Mouse (Mus musculus): ENCODE results near the gene Lrpprc.
A peak's percentile ranks its signal among the peaks of the same experiment; 100 is the strongest.
"Not testable (repeated sequence)": the region's sequence is repeated elsewhere in the genome, so short reads cannot be mapped to it uniquely, and the experiment has no call there.

The Lrpprc gene

GRCm38 (mm10) chr17:84790447-84791098 is at the start of gene Lrpprc:
Gene Lrpprc, minus strand, starts transcription at chr17:84790789.
- DNase-seq (ENCODE audit: extremely low spot score): peak; percentile 97

DNA sequence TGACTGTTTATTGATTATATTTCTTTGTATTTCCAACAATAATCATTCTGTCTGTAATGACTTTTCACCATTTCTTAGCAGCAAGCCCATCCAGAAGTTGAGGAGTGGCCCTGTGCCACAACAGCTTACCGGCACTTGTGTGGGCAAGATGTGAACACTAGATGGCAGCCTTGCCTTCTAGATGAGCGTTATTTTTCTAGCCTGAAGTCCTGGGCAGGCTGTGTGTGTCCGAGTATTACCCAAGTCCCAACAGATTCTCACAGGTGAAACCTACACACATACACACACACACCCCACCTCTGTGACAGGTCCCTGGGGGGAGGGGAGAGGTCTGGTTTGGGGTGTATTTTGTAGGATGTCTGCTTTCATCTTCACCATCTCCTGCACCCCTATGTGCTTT is 47.2 kb upstream of the Lrpprc start:
- DNase-seq (ENCODE audit: extremely low spot score): peak; percentile 63

- no peak for DNase-seq (ENCODE audit: extremely low spot score)
Measured at GRCm38 (mm10) chr17:84835249-84835648, 44.7 kb upstream of the Lrpprc start.

DNA sequence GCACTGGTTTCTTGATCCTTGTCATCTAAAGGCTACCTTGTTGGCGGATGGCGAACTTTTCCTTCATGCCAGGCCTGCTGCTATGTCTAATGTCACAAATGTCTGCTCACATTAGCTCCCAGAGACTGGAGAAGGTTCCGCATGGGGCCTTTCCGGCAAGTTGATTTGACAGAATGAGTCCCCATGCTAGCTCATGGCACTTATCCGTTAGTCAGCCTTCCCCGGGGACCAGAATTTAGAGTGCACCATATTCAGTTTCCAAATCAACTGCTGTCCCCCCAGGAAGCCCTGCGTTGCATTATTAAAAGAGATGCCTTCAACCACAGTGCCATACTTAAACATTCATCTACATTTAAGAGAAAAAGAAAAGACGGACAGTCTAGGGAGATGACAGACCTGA is 41.8 kb upstream of the Lrpprc start:
- DNase-seq (ENCODE audit: extremely low spot score): no peak

GRCm38 (mm10) chr17:84828301-84828700 is 37.7 kb upstream of the Lrpprc start:
- DNase-seq (ENCODE audit: extremely low spot score): no peak

DNA sequence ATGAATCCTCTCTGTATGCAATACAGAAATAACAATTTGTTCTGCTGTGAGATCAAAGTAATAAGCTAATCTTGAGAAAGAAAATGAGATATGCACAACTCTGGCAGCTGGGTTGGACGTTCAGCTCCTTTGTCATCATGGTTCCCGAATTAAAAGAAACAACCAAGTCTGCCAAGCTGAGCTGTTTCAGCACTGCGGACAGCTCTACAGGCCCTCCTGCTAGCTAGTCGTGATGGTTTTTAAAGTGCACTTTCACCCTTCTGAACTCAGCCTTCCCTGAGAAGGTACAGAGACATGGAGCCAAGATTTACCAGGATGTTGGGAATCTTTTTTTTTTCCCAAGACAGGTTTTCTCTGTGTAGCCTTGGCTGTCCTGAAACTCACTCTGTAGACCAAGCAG is 30.0 kb upstream of the Lrpprc start:
- DNase-seq (ENCODE audit: extremely low spot score): peak; percentile 15

- no peak for DNase-seq (ENCODE audit: extremely low spot score)
Measured at GRCm38 (mm10) chr17:84818390-84818789, 27.8 kb upstream of the Lrpprc start.

DNA sequence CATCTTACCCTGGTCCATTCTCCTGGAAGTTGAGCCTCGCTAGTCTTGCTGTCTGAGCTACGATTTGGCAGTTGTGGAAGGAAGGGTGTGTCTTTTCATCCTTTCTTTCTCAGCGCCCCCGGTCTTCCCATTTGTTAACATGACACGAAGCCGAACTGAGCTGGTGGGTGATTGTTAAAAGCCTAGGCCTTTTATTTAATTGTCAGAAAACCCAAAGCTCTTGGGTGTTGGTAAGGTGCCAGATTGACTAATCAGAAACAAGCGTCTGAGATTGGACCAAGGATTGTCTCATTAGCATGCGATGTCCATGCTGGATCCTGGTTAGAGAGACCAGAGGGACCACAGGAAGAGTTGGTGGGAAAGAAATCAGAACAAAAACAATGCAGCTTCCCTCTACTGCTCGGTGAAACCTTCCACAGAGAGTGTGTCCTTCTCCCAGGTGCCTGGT is 25.4 kb upstream of the Lrpprc start:
- DNase-seq (ENCODE audit: extremely low spot score): no peak

DNA sequence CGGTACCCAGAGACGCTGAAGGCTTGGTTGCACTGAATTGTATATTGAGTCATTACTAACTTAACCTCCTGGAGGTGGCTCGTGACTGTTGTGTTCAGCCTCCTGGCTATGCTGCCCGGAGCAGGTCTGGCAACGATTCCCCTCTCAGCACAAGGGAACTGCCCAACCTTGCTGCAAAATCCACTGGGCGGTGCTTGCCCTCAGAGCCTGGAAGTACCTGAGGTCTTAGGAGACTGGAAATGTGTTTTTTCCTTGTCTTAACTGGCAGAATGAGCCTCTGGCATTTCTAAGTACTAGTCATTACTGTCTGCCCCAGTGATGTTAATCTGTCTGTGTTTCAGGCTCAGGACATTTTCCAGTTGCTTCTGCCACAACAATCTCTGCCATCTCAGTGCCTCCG is 24.3 kb upstream of the Lrpprc start:
- no peak for DNase-seq (ENCODE audit: extremely low spot score)

DNA sequence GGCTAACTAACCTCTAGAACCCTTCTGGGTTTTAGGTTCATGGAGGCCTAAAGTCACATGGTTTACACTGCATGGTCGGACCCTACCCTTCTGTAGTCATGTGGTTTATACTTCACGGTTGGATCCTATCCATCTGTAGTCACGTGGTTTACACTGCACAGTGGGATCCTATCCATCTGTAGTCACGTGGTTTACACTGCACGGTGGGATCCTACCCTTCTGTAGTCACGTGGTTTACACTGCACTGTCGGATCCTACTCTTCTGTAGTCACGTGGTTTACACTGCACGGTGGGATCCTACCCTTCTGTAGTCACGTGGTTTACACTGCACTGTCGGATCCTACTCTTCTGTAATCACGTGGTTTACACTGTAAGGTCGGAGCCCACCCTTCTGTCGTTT is 23.6 kb upstream of the Lrpprc start:
- DNase-seq (ENCODE audit: extremely low spot score): not testable (repeated sequence)

GRCm38 (mm10) chr17:84792006-84792405 is 1.4 kb upstream of the Lrpprc start:
- DNase-seq (ENCODE audit: extremely low spot score): no peak

DNA sequence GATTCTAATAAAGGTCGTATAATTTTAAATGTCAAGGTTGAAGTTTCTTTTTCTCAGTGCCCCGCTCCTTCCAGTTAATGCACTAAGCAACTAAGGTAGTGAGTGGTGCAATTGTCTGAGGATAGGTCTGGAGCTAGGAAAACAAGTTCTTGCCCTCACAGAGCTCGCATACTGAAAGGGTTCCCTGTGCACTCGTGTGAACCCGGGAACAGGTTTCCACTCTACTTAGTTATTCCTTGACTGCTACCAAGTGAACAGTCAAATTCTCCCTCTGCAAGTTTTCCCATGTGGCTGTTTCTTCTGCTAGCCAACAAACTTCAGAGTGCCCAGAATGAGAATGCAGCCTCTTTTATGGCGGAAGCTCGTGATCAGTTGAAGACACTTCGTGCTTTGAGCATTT is 567 bp upstream of the Lrpprc start:
- DNase-seq (ENCODE audit: extremely low spot score): no peak

- DNase-seq (ENCODE audit: extremely low spot score): no peak
Measured at GRCm38 (mm10) chr17:84790043-84790442, 546 bp downstream of the Lrpprc start.

DNA sequence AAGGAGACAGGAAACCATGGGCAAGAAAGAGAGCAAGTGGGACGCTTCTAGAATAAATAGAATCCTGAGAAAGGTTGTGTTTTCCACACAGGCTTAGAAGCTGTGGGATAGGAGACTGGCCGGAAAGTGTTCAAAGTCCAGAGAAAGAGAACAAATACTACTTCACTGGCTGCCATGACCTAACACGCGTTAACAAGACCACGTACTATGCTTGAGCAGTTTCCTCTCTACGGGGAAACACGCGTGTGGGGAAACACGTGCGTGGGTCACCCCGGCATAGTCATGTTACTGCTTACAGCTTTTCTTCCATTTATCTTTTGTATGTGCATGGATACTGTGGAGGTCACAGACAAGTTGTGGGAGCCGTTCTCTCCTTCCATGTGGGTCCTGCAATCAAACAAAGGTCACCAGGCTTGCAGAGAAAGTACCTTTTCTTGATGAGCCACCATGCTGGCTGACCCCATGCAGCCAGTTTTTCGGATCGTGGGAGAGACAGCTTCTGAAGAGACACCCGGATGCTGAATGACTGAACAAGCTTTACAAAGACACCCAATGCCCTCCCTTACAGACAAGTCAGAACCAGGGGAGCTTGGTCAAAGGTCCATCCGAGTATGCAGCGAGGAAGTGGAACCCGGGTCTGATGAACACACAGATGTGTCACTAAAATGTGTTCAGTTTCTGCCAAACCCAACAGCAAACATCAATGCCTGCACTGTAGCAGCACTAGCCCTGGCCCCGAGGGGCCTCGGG is 2.0 kb downstream of the Lrpprc start:
- no peak for DNase-seq (ENCODE audit: extremely low spot score)

- DNase-seq (ENCODE audit: extremely low spot score): no peak
Measured at GRCm38 (mm10) chr17:84787477-84787876, 3.1 kb downstream of the Lrpprc start.

DNA sequence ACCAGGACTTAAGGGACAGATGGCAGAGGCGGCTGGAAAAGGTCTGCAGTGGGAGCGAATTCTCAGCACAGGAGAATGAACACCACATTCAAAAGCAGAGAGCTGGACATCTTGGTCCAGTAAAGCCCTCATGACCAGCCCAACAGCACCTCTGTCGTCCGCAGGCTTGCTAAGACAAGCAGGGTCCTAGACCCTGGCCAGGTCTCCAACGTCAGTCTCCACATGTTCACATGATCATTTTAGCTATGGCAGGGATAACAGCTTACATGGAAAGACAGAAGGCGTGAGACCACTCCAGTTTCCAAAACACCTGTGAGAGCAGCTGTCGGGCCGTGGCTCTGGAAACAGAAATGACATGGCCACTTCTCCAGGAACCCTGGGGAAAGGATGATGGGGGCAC is 3.7 kb downstream of the Lrpprc start:
- no peak for DNase-seq (ENCODE audit: extremely low spot score)

- DNase-seq (ENCODE audit: extremely low spot score): no peak
Measured at GRCm38 (mm10) chr17:84785176-84785575, 5.4 kb downstream of the Lrpprc start.

DNA sequence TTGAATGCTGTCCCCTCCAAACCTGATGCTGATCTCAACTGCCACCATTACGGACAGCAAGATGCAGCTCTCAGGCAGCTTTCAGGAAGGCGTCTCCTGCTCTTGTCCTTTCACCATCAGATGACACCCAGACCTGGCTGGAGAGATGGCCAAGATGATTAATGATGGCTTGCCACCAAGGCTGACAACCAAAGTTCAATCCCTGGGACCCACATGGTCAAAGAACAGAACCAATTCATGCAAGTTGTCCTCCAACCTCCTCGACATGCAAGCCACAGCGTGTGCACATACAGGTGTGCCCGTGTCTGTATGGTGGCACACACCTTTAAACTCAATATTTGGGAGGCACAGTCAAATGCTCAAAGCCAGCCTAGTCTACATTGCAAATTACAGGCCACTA is 7.1 kb downstream of the Lrpprc start:
- no peak for DNase-seq (ENCODE audit: extremely low spot score)

- no peak for DNase-seq (ENCODE audit: extremely low spot score)
Measured at GRCm38 (mm10) chr17:84780321-84780720, 10.3 kb downstream of the Lrpprc start.

DNA sequence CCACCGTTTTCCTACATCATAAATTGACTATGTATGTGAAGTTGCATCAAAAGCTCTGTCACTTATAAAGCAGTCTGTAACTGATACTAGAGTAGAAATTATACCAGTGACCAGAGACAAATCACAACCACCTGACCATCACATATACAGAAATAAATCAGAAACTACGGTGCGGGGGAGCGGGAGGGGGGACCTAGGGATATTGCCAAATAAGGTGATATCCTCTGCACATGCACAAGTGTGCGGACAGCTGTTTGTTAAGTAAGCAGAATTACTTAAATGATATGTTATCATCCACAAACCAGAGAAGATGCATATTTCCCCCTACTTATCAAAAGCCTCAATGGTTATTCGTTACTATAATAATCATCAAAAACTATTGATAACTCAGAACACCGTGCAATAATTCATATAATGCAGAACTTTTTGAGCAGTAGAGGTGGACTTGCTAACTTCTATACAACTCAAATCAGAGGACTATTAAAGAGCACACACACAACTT is 12.1 kb downstream of the Lrpprc start:
- no peak for DNase-seq (ENCODE audit: extremely low spot score)

DNA sequence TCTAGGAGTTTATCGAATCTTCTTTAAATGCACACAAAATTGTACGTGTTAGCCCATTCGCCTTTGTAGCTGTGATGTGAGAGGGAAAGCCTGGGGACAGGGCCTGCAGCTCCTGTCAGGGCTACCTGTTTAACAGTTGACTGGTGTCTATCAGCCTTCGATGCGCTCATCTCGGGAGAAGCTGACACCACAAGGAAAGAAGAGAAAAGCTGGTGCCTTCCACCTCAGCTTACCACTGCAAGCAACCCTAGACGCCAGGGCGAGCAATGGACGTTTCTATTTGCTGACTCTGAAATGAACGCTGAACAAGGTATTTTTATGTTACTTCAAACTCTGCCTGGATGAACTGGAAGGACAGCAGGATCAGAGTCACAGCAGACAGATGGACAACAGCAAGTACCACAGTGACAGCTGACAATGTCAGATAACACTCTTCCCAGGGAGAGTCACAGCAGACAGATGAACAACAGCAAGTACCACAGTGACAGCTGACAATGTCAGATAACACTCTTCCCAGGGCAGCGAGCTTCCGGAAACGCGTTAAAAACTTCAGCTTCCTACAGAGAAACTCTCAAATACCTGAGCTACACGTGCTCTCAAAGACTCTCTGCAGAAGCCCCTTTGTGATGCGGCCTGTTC is 14.1 kb downstream of the Lrpprc start:
- DNase-seq (ENCODE audit: extremely low spot score): no peak

- DNase-seq (ENCODE audit: extremely low spot score): no peak
Measured at GRCm38 (mm10) chr17:84775291-84775690, 15.3 kb downstream of the Lrpprc start.

DNA sequence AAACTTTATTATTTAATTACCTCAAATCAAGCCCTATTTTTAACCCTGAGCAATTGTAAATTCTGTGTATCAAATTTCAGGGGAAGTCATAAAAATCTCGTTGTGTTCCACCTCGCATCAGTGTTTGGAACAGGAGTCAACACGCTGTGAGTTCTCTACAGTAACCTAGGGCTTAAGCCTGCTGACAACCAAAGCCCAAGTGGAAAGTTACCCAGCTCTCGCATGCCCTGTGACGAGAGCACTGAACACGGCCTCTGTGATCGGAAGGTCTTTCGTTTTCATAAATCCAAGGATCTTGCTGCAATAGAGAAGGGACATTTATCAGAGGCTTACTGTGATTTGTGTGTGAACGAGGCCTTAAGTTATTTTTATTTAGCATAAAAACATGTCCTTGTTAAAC is 18.7 kb downstream of the Lrpprc start:
- no peak for DNase-seq (ENCODE audit: extremely low spot score)
